Mouse (Mus musculus) liver, embryonic 14.5 days (tissue): ENCODE measurements around the gene Cerk. TPM values are rescaled to one million over a fixed set of nuclear protein-coding genes. Genes with fewer than 3 reads are reported as not detected.

Experiments
- ATAC-seq: fragments of 200-750 bp; cut with Nextera tagmentation; 2 replicates; pipeline ENCODE4 v1.8.0; 2017; ENCODE audit warnings: moderate number of reproducible peaks, mild to moderate bottlenecking, moderate library complexity; ENCODE audit not compliant: insufficient read depth
- DNase-seq, 3 experiments: peaks; one replicate each; pipeline ENCODE4 v3.0.0-alpha.2; 2012 to 2013; ENCODE audit warnings: low read depth in 3 of 3, low spot score in 3 of 3
- H3K27ac ChIP-seq: fragments of 300-500 bp; sonication (generic); 2 replicates; pipeline ENCODE4 v1.5.1; 2014; ENCODE audit warnings: moderate library complexity, mild to moderate bottlenecking, control low read depth, inconsistent platforms
- H3K27me3 ChIP-seq: fragments of 300-500 bp; sonication (generic); 2 replicates; pipeline ENCODE4 v1.6.1; 2014; ENCODE audit warnings: mild to moderate bottlenecking, low read length, moderate library complexity; ENCODE audit not compliant: control insufficient read depth, insufficient read depth
- H3K36me3 ChIP-seq: fragments of 300-500 bp; sonication (generic); replicated peaks from 2 replicates; pipeline ENCODE4 v1.6.1; 2014; ENCODE audit warnings: low read depth; ENCODE audit not compliant: control insufficient read depth, insufficient read depth
- H3K4me1 ChIP-seq, 2 experiments: fragments of 200-500 bp in 1 of 2; fragments of 300-500 bp in 1 of 2; sonication (generic) in 1 of 2; replicated peaks; 2 replicates each; pipeline ENCODE4 v1.6.1; 2012 to 2014; ENCODE audit warnings: antibody characterized with exemption in 1 of 2, inconsistent platforms in 1 of 2, low read length in 1 of 2; ENCODE audit not compliant: control insufficient read depth in 2 of 2, insufficient read depth in 2 of 2
- H3K4me2 ChIP-seq: fragments of 300-500 bp; sonication (generic); 2 replicates; pipeline ENCODE4 v1.6.1; 2014; ENCODE audit warnings: low read depth, mild to moderate bottlenecking, control low read depth, moderate library complexity
- H3K4me3 ChIP-seq, 2 experiments: fragments of 200-500 bp in 1 of 2; fragments of 300-500 bp in 1 of 2; sonication (generic) in 1 of 2; 2 replicates each; pipeline ENCODE4 v1.5.1; 2012 to 2014; ENCODE audit warnings: low read depth in 2 of 2, low read length in 2 of 2, mild to moderate bottlenecking in 2 of 2, control low read depth in 1 of 2, inconsistent platforms in 1 of 2, moderate library complexity in 1 of 2; ENCODE audit not compliant: insufficient read depth in 1 of 2
- H3K9ac ChIP-seq: fragments of 300-500 bp; sonication (generic); replicated peaks from 2 replicates; pipeline ENCODE4 v1.6.1; 2014; ENCODE audit warnings: mild to moderate bottlenecking, control low read depth, moderate library complexity
- H3K9me3 ChIP-seq: fragments of 300-500 bp; sonication (generic); 2 replicates; pipeline ENCODE4 v1.6.1; 2016; ENCODE audit warnings: low read length, mixed read lengths; ENCODE audit not compliant: control insufficient read depth
- CTCF ChIP-seq: IDR thresholded peaks from 2 replicates; pipeline ENCODE4 v1.5.1; 2016; ENCODE audit warnings: antibody characterized with exemption, low read depth, control low read depth
- EP300 ChIP-seq: IDR thresholded peaks from 2 replicates; pipeline ENCODE4 v1.6.1; 2016; ENCODE audit warnings: antibody characterized with exemption, low read depth
- WGBS: fragments of 180-500 bp; shearing (Covaris S2); extraction: QIAGEN DNeasy Blood & Tissue Kit; methylation state at CpG from one replicate; pipeline ENCODE4 v1.1.7; 2014; ENCODE audit not compliant: insufficient replicate concordance; 5-methylcytosine and 5-hydroxymethylcytosine counted together
- polyA plus RNA-seq, 2 experiments: library from polyadenylated mRNA; depleted of rRNA in 1 of 2; stranded (reverse) in 1 of 2; unstranded in 1 of 2; fragments of >200 nt; fragmentation: Nextera tagmentation in 1 of 2; extraction: Ambion mirVana in 1 of 2; gene quantifications; 2 replicates each; pipeline versions ENCODE4 v1.2.1 to v1.2.3; 2012 to 2014

Gene Cerk
- polyA plus RNA-seq, 2 experiments = 2.7 to 2.9 TPM

- Histone ChIP-seq H3K4me3 (no peak overlapping the region), H3K36me3 (no peaks in the 10 kb centered on the region), H3K9ac (no peak overlapping the region), H3K27me3 (no peaks in the 10 kb centered on the region), H3K27ac (no peak overlapping the region), H3K4me1 (no peaks in the 10 kb centered on the region), H3K9me3 (no peaks in the 10 kb centered on the region), H3K4me2 (no peak overlapping the region)
- 61% methylated on average over 7 of the region's 7 CpGs for WGBS
- TF ChIP-seq EP300 (no peak), CTCF (no peak)
- DNase-seq (no peak), ATAC-seq (no peak)
Measured at GRCm38 (mm10) chr15:86144577-86144976, 41.4 kb downstream of the Cerk start.

DNA sequence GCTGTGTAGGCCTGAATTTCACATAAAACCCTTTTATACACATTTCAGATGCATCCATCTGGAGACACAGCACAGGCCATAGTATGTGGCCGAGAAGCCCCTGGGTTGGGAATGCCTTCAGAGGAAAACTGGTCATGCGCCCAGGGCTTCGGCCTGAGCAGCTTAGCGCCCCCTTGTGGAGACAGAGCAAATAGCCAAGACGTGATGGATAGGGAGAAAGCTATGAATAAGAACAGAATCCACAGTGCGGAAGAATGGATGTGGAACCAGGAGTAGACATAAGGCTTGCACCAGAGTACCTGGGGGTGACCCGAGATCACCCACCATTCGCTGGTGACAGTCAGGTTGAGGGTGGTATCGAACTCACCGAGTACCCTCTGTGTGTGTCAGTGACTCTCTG lies 45.6 kb downstream of the Cerk start:
- peak in 1 of 3 experiments; percentile 9 for DNase-seq
- Histone ChIP-seq H3K9ac (no peak overlapping the region), H3K9me3 (no peaks in the 10 kb centered on the region), H3K27me3 (no peaks in the 10 kb centered on the region), H3K27ac (no peak overlapping the region), H3K4me3 (no peak overlapping the region), H3K4me2 (no peak overlapping the region), H3K4me1 (no peaks in the 10 kb centered on the region), H3K36me3 (no peaks in the 10 kb centered on the region)
- 30% methylated on average over 10 of the region's 10 CpGs for WGBS
- no peak for ATAC-seq
- TF ChIP-seq EP300 (no peak), CTCF (peak; percentile 96)

DNA sequence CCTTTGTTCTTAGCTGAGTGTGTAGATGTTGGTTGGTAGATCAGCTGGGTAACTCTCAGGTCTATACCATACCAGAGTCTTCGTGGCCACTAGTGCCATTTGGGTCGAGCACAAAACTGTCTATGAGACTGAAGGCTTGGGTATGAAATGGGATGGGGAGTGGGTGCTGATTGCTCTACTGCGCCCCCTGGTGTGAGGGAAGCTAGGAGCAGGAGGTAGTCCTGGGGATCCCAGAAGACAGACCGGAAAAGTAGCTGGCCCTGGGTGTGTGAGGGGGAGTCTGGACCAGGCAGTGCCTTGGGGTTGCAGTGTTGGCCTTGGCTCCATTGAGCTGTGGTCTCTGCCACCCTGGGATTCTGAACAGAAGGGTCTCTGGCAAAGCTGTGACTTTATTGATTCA lies 48.3 kb downstream of the Cerk start:
- H3K9ac ChIP-seq = no peak overlapping the region
- WGBS = 43% methylated on average over 4 of the region's 4 CpGs
- no peak overlapping the region for H3K4me2 ChIP-seq
- ATAC-seq (no peak), DNase-seq (no peak)
- no peak overlapping the region for H3K4me3 ChIP-seq
- H3K9me3 ChIP-seq = no peaks in the 10 kb centered on the region
- H3K4me1 ChIP-seq = no peaks in the 10 kb centered on the region
- H3K36me3 ChIP-seq = no peaks in the 10 kb centered on the region; the same call in 1 of the 2 replicates
- no peak overlapping the region for H3K27ac ChIP-seq
- TF ChIP-seq CTCF = peak; percentile 84
- no peak for TF ChIP-seq EP300
- no peaks in the 10 kb centered on the region for H3K27me3 ChIP-seq

GRCm38 (mm10) chr15:86134941-86135783 lies 50.8 kb downstream of the Cerk start:
- H3K36me3 ChIP-seq = peaks cover 4% of the 10 kb centered on the region; the same call in 1 of the 2 replicates
- DNase-seq (peak; percentile 49 to 62 (median 55)), ATAC-seq (peak; percentile 39; the same call in 1 of the 2 replicates)
- 46% methylated on average over 18 of the region's 18 CpGs for WGBS
- TF ChIP-seq CTCF = peak; percentile 96
- TF ChIP-seq EP300 = no peak
- no peaks in the 10 kb centered on the region for H3K27me3 ChIP-seq
- no peaks in the 10 kb centered on the region for H3K4me1 ChIP-seq
- H3K27ac ChIP-seq = no peak overlapping the region
- no peak overlapping the region for H3K9ac ChIP-seq
- no peaks in the 10 kb centered on the region for H3K9me3 ChIP-seq
- H3K4me2 ChIP-seq = no peak overlapping the region
- H3K4me3 ChIP-seq = no peak overlapping the region

DNA sequence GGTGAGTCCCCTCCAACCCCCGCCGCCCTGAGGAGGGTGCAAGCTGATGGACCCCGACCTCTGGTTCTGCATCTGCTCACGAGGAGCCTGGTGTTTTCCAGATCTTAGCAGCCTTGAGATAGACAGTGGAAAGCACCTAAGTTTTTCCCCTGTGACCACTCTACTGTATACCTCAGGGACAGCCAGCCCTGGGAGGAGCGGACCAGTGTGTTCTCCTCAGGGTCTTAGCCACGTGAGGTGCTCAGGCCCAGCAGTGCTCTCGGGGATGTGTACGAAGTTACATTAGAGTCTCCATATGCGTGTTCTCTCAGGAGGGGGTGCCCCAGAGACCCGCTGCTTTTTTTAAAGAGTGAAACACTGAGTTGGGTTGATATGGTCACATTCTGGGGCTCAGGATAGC lies 55.3 kb downstream of the Cerk start:
- no peaks in the 10 kb centered on the region for H3K27me3 ChIP-seq
- H3K4me1 ChIP-seq = no peaks in the 10 kb centered on the region
- ATAC-seq = no peak
- 91% methylated on average over 10 of the region's 10 CpGs for WGBS
- H3K4me3 ChIP-seq = no peak overlapping the region
- H3K9ac ChIP-seq = no peak overlapping the region
- no peak for TF ChIP-seq EP300
- no peak for TF ChIP-seq CTCF
- H3K36me3 ChIP-seq = peaks cover 6% of the 10 kb centered on the region; the same call in 1 of the 2 replicates
- no peak overlapping the region for H3K4me2 ChIP-seq
- no peak overlapping the region for H3K27ac ChIP-seq
- no peak for DNase-seq
- H3K9me3 ChIP-seq = no peaks in the 10 kb centered on the region
